Mouse (Mus musculus) lung, adult 2 months (tissue): ENCODE results near the gene Patz1.

Experiments used
- CTCF ChIP-seq: fragments of 200-500 bp; IDR thresholded peaks from 2 replicates; pipeline ENCODE4 v1.5.1; 2011; ENCODE audit warnings: mild to moderate bottlenecking, low read length, control low read depth; ENCODE audit not compliant: insufficient read depth
- POLR2A ChIP-seq: fragments of 200-500 bp; IDR thresholded peaks from 2 replicates; pipeline ENCODE4 v1.6.1; 2011; ENCODE audit warnings: low read depth, mild to moderate bottlenecking, control low read depth, low read length, borderline replicate concordance; ENCODE audit errors: extremely low read depth

DNA sequence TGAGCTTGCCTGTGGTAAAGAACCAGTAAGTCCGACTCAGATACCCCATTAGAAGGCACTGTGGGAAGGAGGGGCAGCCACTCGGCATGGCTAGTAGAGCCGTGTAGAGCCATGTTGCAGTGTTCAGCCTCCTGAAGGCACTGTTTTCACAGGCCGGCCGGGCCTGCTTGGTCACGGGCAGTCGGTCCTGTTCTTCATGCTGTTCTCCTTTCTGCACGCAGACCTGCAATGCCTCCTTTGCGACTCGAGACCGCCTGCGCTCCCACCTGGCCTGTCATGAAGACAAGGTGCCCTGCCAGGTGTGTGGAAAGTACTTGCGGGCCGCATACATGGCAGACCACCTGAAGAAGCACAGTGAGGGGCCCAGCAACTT, 10.1 kb downstream of the Patz1 start:
- TF ChIP-seq CTCF: no peak
- TF ChIP-seq POLR2A: no peak
